Mouse (Mus musculus) olfactory bulb, adult 2 months (tissue): ENCODE results near the gene Nup188.

Experiments
- CTCF ChIP-seq: fragments of 200-500 bp; IDR thresholded peaks from 2 replicates; pipeline ENCODE4 v1.5.1; 2012; ENCODE audit warnings: low read depth, mild to moderate bottlenecking, low read length, moderate library complexity; ENCODE audit not compliant: insufficient read depth
- POLR2A ChIP-seq: fragments of 200-500 bp; IDR thresholded peaks from 2 replicates; pipeline ENCODE4 v1.6.1; 2012; ENCODE audit warnings: mild to moderate bottlenecking, low read depth, low read length, moderate library complexity; ENCODE audit not compliant: insufficient read depth

DNA sequence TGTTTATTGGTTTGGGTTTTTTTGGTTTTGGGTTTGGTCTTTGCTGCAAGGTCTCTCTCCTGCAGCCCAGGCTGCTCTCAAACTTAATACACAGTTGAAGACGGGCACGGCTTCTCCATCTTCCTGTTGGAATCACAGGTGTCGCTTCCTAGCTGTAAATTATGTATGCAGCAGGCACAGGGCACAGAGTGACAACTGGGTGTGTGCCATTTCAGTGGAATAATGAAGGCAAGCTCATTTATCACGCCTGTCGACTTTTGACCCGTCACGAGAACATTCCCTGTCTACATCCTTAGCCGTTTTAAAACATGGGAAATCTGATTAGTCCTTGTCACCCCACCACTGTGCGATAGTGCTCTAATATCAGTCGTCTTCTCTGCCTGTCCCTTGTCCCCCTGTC is 74.4 kb downstream of the Nup188 start:
- TF ChIP-seq POLR2A (no peak), CTCF (no peak)
